Mouse (Mus musculus): ENCODE data around the gene Hoxa2.

GRCm38 (mm10) chr6:52183311-52184080 is 18.9 kb upstream of the Hoxa2 start:
- no peak for TF ChIP-seq CTCF (conservative IDR thresholded peaks at IDR 0.05; ENCODE audit: low read length)
- TF ChIP-seq POU5F1 (IDR thresholded peaks at IDR 0.05; ENCODE audit: borderline replicate concordance, low read length), result no peak
- TF ChIP-seq NANOG (IDR thresholded peaks at IDR 0.05; ENCODE audit: borderline replicate concordance, low read length), result no peak

All from E14TG2a.4 (cell line).